Mouse (Mus musculus) ES-Bruce4 (cell line): Measurements from ENCODE around the gene Spata17. TPM values are rescaled to one million over a fixed set of nuclear protein-coding genes. Genes with fewer than 3 reads are reported as not detected.

Experiments used
- H3K27ac ChIP-seq: 2 replicates; pipeline ENCODE4 v1.5.1; 2012; ENCODE audit warnings: low read length, inconsistent platforms; ENCODE audit not compliant: insufficient read depth
- H3K27me3 ChIP-seq: 2 replicates; pipeline ENCODE4 v1.6.1; 2012; ENCODE audit warnings: mild to moderate bottlenecking, low read length, inconsistent platforms; ENCODE audit not compliant: control insufficient read depth, poor library complexity, insufficient read depth, severe bottlenecking
- H3K36me3 ChIP-seq: 2 replicates; pipeline ENCODE4 v1.6.1; 2012; ENCODE audit warnings: inconsistent platforms, mild to moderate bottlenecking, low read length, moderate library complexity; ENCODE audit not compliant: control insufficient read depth, poor library complexity, insufficient read depth, severe bottlenecking
- H3K4me1 ChIP-seq: one replicate; pipeline ENCODE4 v1.8.1; 2011; ENCODE audit warnings: low read length; ENCODE audit not compliant: control insufficient read depth, insufficient read depth
- H3K4me3 ChIP-seq: 2 replicates; pipeline ENCODE4 v1.5.1; 2011; ENCODE audit warnings: low read depth, mild to moderate bottlenecking, low read length
- H3K9ac ChIP-seq: 2 replicates; pipeline ENCODE4 v1.6.1; 2012; ENCODE audit warnings: low read depth, mild to moderate bottlenecking, inconsistent platforms; ENCODE audit not compliant: poor library complexity, severe bottlenecking
- H3K9me3 ChIP-seq: replicated peaks from 2 replicates; pipeline ENCODE4 v1.6.1; 2012; ENCODE audit warnings: mild to moderate bottlenecking, low read length, inconsistent platforms; ENCODE audit not compliant: control insufficient read depth, poor library complexity, insufficient read depth, severe bottlenecking
- CTCF ChIP-seq: IDR thresholded peaks from one replicate; pipeline ENCODE4 v1.8.1; 2011; ENCODE audit warnings: low read depth, low read length
- EP300 ChIP-seq: IDR thresholded peaks from 2 replicates; pipeline ENCODE4 v1.6.1; 2011; ENCODE audit warnings: low read depth, low read length; ENCODE audit not compliant: insufficient read depth
- POLR2A ChIP-seq: IDR thresholded peaks from one replicate; pipeline ENCODE4 v1.8.1; 2011; ENCODE audit warnings: low read length; ENCODE audit not compliant: insufficient read depth
- polyA plus RNA-seq: library from polyadenylated mRNA; stranded (reverse); fragments of >200 nt; gene quantifications from 2 replicates; pipeline ENCODE4 v1.2.4, GENCODE M21; 2011; ENCODE audit warnings: low read depth; ENCODE audit not compliant: missing spikeins, insufficient read depth, insufficient read length

The Spata17 gene
- polyA plus RNA-seq, 1 experiment, result not detected

GRCm38 (mm10) chr1:187118108-187118507 is 97.2 kb downstream of the Spata17 start:
- Histone ChIP-seq H3K9me3 (no peaks in the 10 kb centered on the region), H3K27me3 (no peaks in the 10 kb centered on the region), H3K9ac (no peak overlapping the region), H3K4me3 (no peak overlapping the region), H3K4me1 (no peaks in the 10 kb centered on the region), H3K27ac (no peak overlapping the region), H3K36me3 (no peaks in the 10 kb centered on the region)
- TF ChIP-seq CTCF, result no peak
- no peak for TF ChIP-seq EP300
- TF ChIP-seq POLR2A, result no peak

GRCm38 (mm10) chr1:187113716-187114115 is 101.5 kb downstream of the Spata17 start:
- Histone ChIP-seq H3K36me3 (no peaks in the 10 kb centered on the region), H3K4me3 (no peak overlapping the region), H3K27ac (no peak overlapping the region), H3K9me3 (no peaks in the 10 kb centered on the region), H3K4me1 (no peaks in the 10 kb centered on the region), H3K27me3 (no peaks in the 10 kb centered on the region), H3K9ac (no peak overlapping the region)
- TF ChIP-seq CTCF, result no peak
- no peak for TF ChIP-seq POLR2A
- TF ChIP-seq EP300, result no peak

DNA sequence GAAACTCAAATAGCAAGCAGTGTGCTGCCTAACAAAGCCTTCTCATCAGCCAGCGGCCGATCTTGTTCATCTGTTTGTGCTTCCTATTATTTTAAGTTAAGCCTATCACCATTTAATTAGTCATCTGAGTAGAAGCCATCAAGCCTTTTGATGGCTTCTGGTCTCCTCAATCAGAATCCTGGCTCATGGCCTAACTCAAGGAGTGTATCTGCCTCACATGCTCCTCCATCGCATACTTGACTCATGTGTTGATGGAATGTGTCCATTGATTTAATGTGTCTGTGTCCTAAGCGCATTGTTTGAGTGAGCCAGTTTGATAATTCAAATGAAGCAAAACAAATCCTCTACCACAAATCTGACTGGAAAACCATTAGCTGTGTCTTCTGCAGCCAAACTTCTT is 113.1 kb downstream of the Spata17 start:
- H3K9ac ChIP-seq, result no peak overlapping the region
- H3K9me3 ChIP-seq, result no peaks in the 10 kb centered on the region
- no peaks in the 10 kb centered on the region for H3K36me3 ChIP-seq
- H3K27ac ChIP-seq, result no peak overlapping the region
- no peak for TF ChIP-seq EP300
- TF ChIP-seq CTCF, result no peak
- no peak for TF ChIP-seq POLR2A
- H3K4me3 ChIP-seq, result no peak overlapping the region
- no peaks in the 10 kb centered on the region for H3K27me3 ChIP-seq
- H3K4me1 ChIP-seq, result no peaks in the 10 kb centered on the region

DNA sequence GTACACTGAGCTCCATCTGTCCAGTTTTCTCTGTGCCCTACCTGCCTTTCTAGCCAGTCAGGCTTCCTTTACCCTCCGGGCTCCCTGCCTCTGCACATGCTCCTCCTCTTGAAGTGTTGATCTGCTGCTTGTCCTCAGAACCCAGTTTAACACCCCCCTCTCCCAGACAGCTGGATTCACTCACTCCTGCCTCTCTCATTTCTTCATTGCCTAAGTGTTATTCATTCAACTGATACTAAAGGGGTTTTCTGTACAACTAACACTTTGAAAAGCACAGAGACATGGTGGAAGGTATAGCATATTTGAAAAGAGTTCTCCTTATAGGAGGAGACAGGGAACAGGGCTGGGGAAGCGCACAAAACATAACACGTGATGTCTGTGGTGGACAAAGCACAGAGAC is 114.1 kb downstream of the Spata17 start:
- Histone ChIP-seq H3K27ac (no peak overlapping the region), H3K4me3 (no peak overlapping the region), H3K27me3 (no peaks in the 10 kb centered on the region), H3K36me3 (no peaks in the 10 kb centered on the region), H3K9ac (no peak overlapping the region), H3K4me1 (no peaks in the 10 kb centered on the region), H3K9me3 (no peaks in the 10 kb centered on the region)
- TF ChIP-seq EP300 (no peak), POLR2A (no peak), CTCF (no peak)

DNA sequence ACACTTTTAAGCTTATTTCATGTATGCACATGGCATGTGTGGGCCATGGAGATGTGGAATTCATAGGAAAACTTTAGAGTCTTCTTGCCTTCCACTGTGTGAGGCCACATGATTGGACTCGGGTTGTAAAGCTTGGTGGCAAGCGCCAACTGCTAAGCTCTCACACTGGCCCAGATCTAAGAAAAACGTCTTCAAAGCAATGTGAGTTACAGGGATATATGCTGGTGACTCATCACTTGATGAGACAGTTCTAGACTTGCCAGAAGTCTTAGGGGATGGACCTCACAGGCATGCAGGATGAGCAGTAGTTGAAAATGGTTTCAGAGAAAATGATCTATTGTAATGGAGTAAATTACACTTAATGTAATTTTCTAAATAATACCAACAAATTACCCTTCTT is 114.6 kb downstream of the Spata17 start:
- H3K9me3 ChIP-seq, result no peaks in the 10 kb centered on the region
- TF ChIP-seq EP300 (no peak), CTCF (no peak), POLR2A (no peak)
- H3K36me3 ChIP-seq, result no peaks in the 10 kb centered on the region
- H3K27me3 ChIP-seq, result no peaks in the 10 kb centered on the region
- no peak overlapping the region for H3K4me3 ChIP-seq
- H3K9ac ChIP-seq, result no peak overlapping the region
- no peak overlapping the region for H3K27ac ChIP-seq
- H3K4me1 ChIP-seq, result no peaks in the 10 kb centered on the region

DNA sequence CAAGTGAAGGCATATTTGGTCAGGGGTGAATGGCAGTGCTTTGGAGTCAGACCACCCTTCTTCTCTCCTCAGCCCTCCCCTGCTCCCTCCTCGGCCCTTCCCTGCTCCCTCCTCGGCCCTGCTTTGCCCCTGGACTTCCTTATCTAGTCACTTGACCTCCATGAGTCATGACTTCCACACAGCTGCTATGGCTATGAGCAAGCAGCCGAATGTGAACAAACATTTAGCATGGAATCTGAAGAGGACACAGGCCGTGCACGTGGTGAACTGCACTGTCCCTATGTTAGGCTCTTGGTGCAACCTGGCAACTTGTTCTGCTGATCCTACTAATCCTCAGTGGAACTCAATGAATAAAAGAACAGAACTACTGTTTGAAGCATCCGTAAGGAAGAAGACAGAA is 117.0 kb downstream of the Spata17 start:
- no peak for TF ChIP-seq POLR2A
- TF ChIP-seq CTCF, result no peak
- no peak for TF ChIP-seq EP300
- no peaks in the 10 kb centered on the region for H3K36me3 ChIP-seq
- no peak overlapping the region for H3K9ac ChIP-seq
- no peaks in the 10 kb centered on the region for H3K4me1 ChIP-seq
- no peaks in the 10 kb centered on the region for H3K27me3 ChIP-seq
- H3K4me3 ChIP-seq, result no peak overlapping the region
- no peak overlapping the region for H3K27ac ChIP-seq
- no peaks in the 10 kb centered on the region for H3K9me3 ChIP-seq
